Mouse (Mus musculus) CD8-positive naive resting alpha-beta T cell, adult 57 days (primary cell): Measurements from ENCODE around the gene Evi2. TPM values are rescaled to one million over a fixed set of nuclear protein-coding genes. Genes with fewer than 3 reads are reported as not detected.

ENCODE experiments used
- total RNA-seq: library from RNA; stranded (reverse); gene quantifications from one replicate; pipeline ENCODE4 v1.2.4, GENCODE M21; 2023

The Evi2 gene
- total RNA-seq, result 4.6 TPM

DNA sequence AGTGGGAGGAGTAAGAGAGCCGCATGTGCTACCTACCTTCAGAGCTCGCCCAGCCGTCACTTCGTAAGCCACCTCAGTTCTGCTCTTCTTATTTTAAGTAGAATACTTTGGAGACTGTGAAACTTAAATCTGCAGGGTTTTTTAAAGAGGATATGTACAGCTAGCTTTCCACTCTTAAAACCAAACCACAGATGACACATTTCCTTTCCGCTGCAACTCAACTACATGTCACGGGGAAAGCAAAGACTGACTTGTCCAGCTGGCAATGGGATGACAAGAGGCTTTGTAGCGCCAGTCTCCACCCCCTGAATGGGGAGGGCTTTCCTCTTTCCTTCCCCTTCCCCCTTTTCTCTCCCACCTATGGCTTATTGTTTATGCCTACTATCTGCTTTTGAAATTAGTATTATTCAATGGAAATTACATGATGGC lies at the start of gene Evi2, which contains the start of gene Evi2a:
Gene Evi2 (minus strand): TSS at position 257 of the 429 bp plus-strand sequence.
Gene Evi2a (minus strand): TSS at position 277 of the 429 bp plus-strand sequence.

GRCm38 (mm10) chr11:79523560-79524309 lies 6.7 kb downstream of the Evi2 start, which contains the start of gene Evi2b:
Evi2b (minus strand) TSS chr11:79523762.

GRCm38 (mm10) chr11:79503845-79504244 lies 26.5 kb downstream of the Evi2 start, which contains the start of gene Omg:
Omg (minus strand) TSS chr11:79504084.

Other genes starting within 250 kb of the Evi2 start
- 1.5 TPM for gene Gm9964, start 233.7 kb downstream of the Evi2 start, total RNA-seq
- gene Nf1, start 190.9 kb downstream of the Evi2 start, total RNA-seq, result 19.4 TPM
- 0.37 TPM for gene Omg, start 26.5 kb downstream of the Evi2 start, total RNA-seq
- gene Evi2b, start 6.8 kb downstream of the Evi2 start, total RNA-seq, result 98.3 TPM
- gene Evi2a, start within 50 bp of the Evi2 start, total RNA-seq, result 23.2 TPM
- gene Rab11fip4, start 60.6 kb upstream of the Evi2 start, total RNA-seq, result 29.0 TPM